ENCODE assay signal across 8 mouse cellular contexts in genomic region chr9:56891517-56892011, GRCm38 (mm10). TPM values are rescaled to one million over a fixed set of nuclear protein-coding genes. Genes with fewer than 3 reads are reported as not detected.
DNase-seq lines count a peak whose midpoint lies in the region; ATAC-seq and TF ChIP-seq lines count a peak whose summit lies in the region.

No protein-coding gene starts in this region.

- DNase-seq in ES-E14 (ENCODE audit: low read depth, low spot score): peak; percentile 85
- DNase-seq in c-Kit-positive CD71-positive TER-119-positive erythroid progenitor cells, embryonic 14.5 days (ENCODE audit: low spot score): peak; percentile 59
- DNase-seq in layer of hippocampus, adult 2 months (ENCODE audit: low spot score in 2 of 2): peak; percentile 73 to 77
- DNase-seq in lung, embryonic 14.5 days: peak; percentile 95
- peak; percentile 61 for DNase-seq in ovary, postnatal 14 days (ENCODE audit: low spot score)
- peak; percentile 55 to 62 for DNase-seq in urinary bladder, postnatal 36 days (ENCODE audit: low spot score in 2 of 2)

- no peaks in the 10 kb centered on the region for H3K27me3 ChIP-seq in forebrain, embryonic 15.5 days
- H3K27me3 ChIP-seq in lung, embryonic 14.5 days (ENCODE audit: insufficient read depth, low read length): no peaks in the 10 kb centered on the region

- no peak overlapping the region for H3K9ac ChIP-seq in ES-E14 (ENCODE audit: insufficient read depth, low read depth, low read length, poor library complexity, severe bottlenecking)
- H3K9ac ChIP-seq in forebrain, embryonic 15.5 days (replicated peaks): peak overlapping the region; percentile 40
- H3K9ac ChIP-seq in lung, embryonic 14.5 days: peak overlapping the region; percentile 5; the same call in 1 of the 2 replicates

- in situ Hi-C loops in ES-E14 (cut with MboI; ENCODE audit: low sequenced_read_pairs in 2 of 2, unreplicated experiment in 2 of 2): loop anchor here in 1 of 2 experiments (10.0 kb wide), 1 partner anchor 323 kb away; no protein-coding TSS in a partner anchor

- H3K4me2 ChIP-seq in forebrain, embryonic 15.5 days (replicated peaks): peak overlapping the region; percentile 42
- H3K4me2 ChIP-seq in lung, embryonic 14.5 days: peak overlapping the region; percentile 33

- no peaks in the 10 kb centered on the region for H3K36me3 ChIP-seq in ES-E14 (ENCODE audit: control insufficient read depth, insufficient read depth, low read length, poor library complexity, severe bottlenecking)
- H3K36me3 ChIP-seq in forebrain, embryonic 15.5 days: no peaks in the 10 kb centered on the region
- H3K36me3 ChIP-seq in lung, embryonic 14.5 days (ENCODE audit: insufficient read depth): peaks cover 20% of the 10 kb centered on the region; the same call in 1 of the 2 replicates

- peak overlapping the region; percentile 12 to 34; a peak in 2 of 4 replicates for H3K4me3 ChIP-seq in ES-E14 (ENCODE audit: insufficient read depth in 1 of 2, low read depth in 1 of 2, low read length in 2 of 2, poor library complexity in 1 of 2, severe bottlenecking in 1 of 2)
- H3K4me3 ChIP-seq in forebrain, embryonic 15.5 days: 0 out of 2 replicates have a peak overlapping the region, but pooled peaks have one; percentile 11
- H3K4me3 ChIP-seq in layer of hippocampus, adult 2 months: peak overlapping the region; percentile 31; the same call in 1 of the 2 replicates
- no peak overlapping the region for H3K4me3 ChIP-seq in lung, embryonic 14.5 days (ENCODE audit: low read depth, low read length)

- H3K9me3 ChIP-seq in ES-E14 (ENCODE audit: control insufficient read depth, insufficient read depth, low read depth, low read length): no peaks in the 10 kb centered on the region
- H3K9me3 ChIP-seq in forebrain, embryonic 15.5 days: no peaks in the 10 kb centered on the region
- no peaks in the 10 kb centered on the region for H3K9me3 ChIP-seq in lung, embryonic 14.5 days (ENCODE audit: low read depth, low read length)

- peak; percentile 95 for TF ChIP-seq CTCF in layer of hippocampus, adult 2 months (conservative IDR thresholded peaks at IDR 0.05)
- TF ChIP-seq CTCF in lung, embryonic 14.5 days (IDR thresholded peaks at IDR 0.05; ENCODE audit: low read depth): peak; percentile 94

- H3K27ac ChIP-seq in ES-E14 (ENCODE audit: insufficient read depth, low read depth, low read length, poor library complexity, severe bottlenecking): no peak overlapping the region
- no peak overlapping the region for H3K27ac ChIP-seq in forebrain, embryonic 15.5 days (replicated peaks)
- H3K27ac ChIP-seq in layer of hippocampus, adult 2 months: 0 out of 2 replicates have a peak overlapping the region, but pooled peaks have one; percentile 24
- H3K27ac ChIP-seq in lung, embryonic 14.5 days (ENCODE audit: low read depth): no peak overlapping the region

- peak; percentile 51 for ATAC-seq in forebrain, embryonic 15.5 days (replicated peaks)
- ATAC-seq in hematopoietic stem cell, adult 5-6 weeks (replicated peaks in 1 of 2; ENCODE audit: insufficient read depth in 1 of 2, low FRiP score in 2 of 2, low TSS enrichment in 1 of 2, low read depth in 1 of 2, poor library complexity in 2 of 2, severe bottlenecking in 2 of 2): peak; percentile 58 to 74
- ATAC-seq in lung, embryonic 14.5 days (ENCODE audit: insufficient read depth): peak; percentile 70

- WGBS in forebrain, embryonic 15.5 days: 23% methylated on average over 12 of the region's 12 CpGs
- 28% methylated on average over 12 of the region's 12 CpGs for WGBS in lung, embryonic 14.5 days

- peaks cover 0 to 17% of the 10 kb centered on the region in 2 experiments; a peak in 2 of 4 replicates for H3K4me1 ChIP-seq in ES-E14 (ENCODE audit: control insufficient read depth in 2 of 2, insufficient read depth in 2 of 2, low read length in 2 of 2, poor library complexity in 1 of 2)
- H3K4me1 ChIP-seq in forebrain, embryonic 15.5 days: peaks cover 15% of the 10 kb centered on the region
- no peaks in the 10 kb centered on the region; the same call in 1 of the 2 replicates for H3K4me1 ChIP-seq in lung, embryonic 14.5 days (ENCODE audit: insufficient read depth)

TF ChIP-seq in ES-E14, 5 proteins besides CTCF, POLR2A, EP300 and RAD21:
- no peak for TF ChIP-seq HCFC1 (IDR thresholded peaks at IDR 0.05; ENCODE audit: borderline replicate concordance, insufficient read depth, low read length)
- TF ChIP-seq ZC3H11A (IDR thresholded peaks at IDR 0.05; ENCODE audit: borderline replicate concordance, low read depth, low read length): peak; percentile 78
- TF ChIP-seq CHD2 (IDR thresholded peaks at IDR 0.05; ENCODE audit: low read depth, low read length): no peak
- TF ChIP-seq MAFK (IDR thresholded peaks at IDR 0.05; ENCODE audit: insufficient read depth, low read depth, low read length): no peak
- TF ChIP-seq ZNF384 (IDR thresholded peaks at IDR 0.05; ENCODE audit: low read depth, low read length): no peak
TF ChIP-seq in ES-E14: peak in this region for 1.

RNA-seq across cellular contexts. Expression of gene Cspg4, which starts 26.7 kb away (rescaled TPM):
- 1.3 and 2.1 TPM in 2 replicates for total RNA-seq in ES-E14 (2012; rRNA removed)
- 5.1 and 6.0 TPM in 2 replicates for polyA plus RNA-seq in forebrain, embryonic 15.5 days (2015; fragmentation: Nextera tagmentation; extraction: Ambion mirVana)
- not detected in 2 replicates for total RNA-seq in hematopoietic stem cell, adult 5-6 weeks (2017)
- total RNA-seq in layer of hippocampus, adult 2 months (2021): 10 to 100 TPM; 17.4 to 18.4 TPM
- 12.3 and 13.9 TPM in 2 replicates for polyA plus RNA-seq in lung, embryonic 14.5 days (2014; fragmentation: Nextera tagmentation; extraction: Ambion mirVana)

RNA-seq across cellular contexts. Expression of gene Odf3l1, which starts 27.1 kb away (rescaled TPM):
- total RNA-seq in ES-E14 (2012; rRNA removed): not detected in 2 replicates
- not detected in 2 replicates for polyA plus RNA-seq in forebrain, embryonic 15.5 days (2015; fragmentation: Nextera tagmentation; extraction: Ambion mirVana)
- not detected in 2 replicates for total RNA-seq in hematopoietic stem cell, adult 5-6 weeks (2017)
- not detected for total RNA-seq in layer of hippocampus, adult 2 months (2021)
- 0.23 and 1.1 TPM in 2 replicates for polyA plus RNA-seq in lung, embryonic 14.5 days (2014; fragmentation: Nextera tagmentation; extraction: Ambion mirVana)

RNA-seq across cellular contexts. Expression of gene Snx33, which starts 36.6 kb away (rescaled TPM):
- total RNA-seq in ES-E14 (2012; rRNA removed): 1.6 and 4.1 TPM in 2 replicates
- 2.5 and 3.2 TPM in 2 replicates for polyA plus RNA-seq in forebrain, embryonic 15.5 days (2015; fragmentation: Nextera tagmentation; extraction: Ambion mirVana)
- 10.6 and 12.8 TPM in 2 replicates for total RNA-seq in hematopoietic stem cell, adult 5-6 weeks (2017)
- total RNA-seq in layer of hippocampus, adult 2 months (2021): 1 to 10 TPM; 7.2 to 8.9 TPM
- 7.8 and 9.5 TPM in 2 replicates for polyA plus RNA-seq in lung, embryonic 14.5 days (2014; fragmentation: Nextera tagmentation; extraction: Ambion mirVana)

RNA-seq across cellular contexts. Expression of gene Imp3, which starts 45.7 kb away (rescaled TPM):
- total RNA-seq in ES-E14 (2012; rRNA removed): 106 and 108 TPM in 2 replicates
- 79.2 and 85.0 TPM in 2 replicates for polyA plus RNA-seq in forebrain, embryonic 15.5 days (2015; fragmentation: Nextera tagmentation; extraction: Ambion mirVana)
- 78.7 and 87.2 TPM in 2 replicates for total RNA-seq in hematopoietic stem cell, adult 5-6 weeks (2017)
- 10 to 100 TPM; 54.9 to 56.8 TPM for total RNA-seq in layer of hippocampus, adult 2 months (2021)
- 69.6 and 75.1 TPM in 2 replicates for polyA plus RNA-seq in lung, embryonic 14.5 days (2014; fragmentation: Nextera tagmentation; extraction: Ambion mirVana)

RNA-seq across cellular contexts. Expression of gene Snupn, which starts 59.1 kb away (rescaled TPM):
- total RNA-seq in ES-E14 (2012; rRNA removed): 16.4 and 18.2 TPM in 2 replicates
- polyA plus RNA-seq in forebrain, embryonic 15.5 days (2015; fragmentation: Nextera tagmentation; extraction: Ambion mirVana): 29.5 and 31.9 TPM in 2 replicates
- 3.8 and 7.8 TPM in 2 replicates for total RNA-seq in hematopoietic stem cell, adult 5-6 weeks (2017)
- total RNA-seq in layer of hippocampus, adult 2 months (2021): 10 to 100 TPM; 15.2 to 19.1 TPM
- polyA plus RNA-seq in lung, embryonic 14.5 days (2014; fragmentation: Nextera tagmentation; extraction: Ambion mirVana): 23.2 and 24.2 TPM in 2 replicates
